Mouse (Mus musculus): ENCODE measurements around the gene Plekhb2. TPM values are rescaled to one million over a fixed set of nuclear protein-coding genes. Genes with fewer than 3 reads are reported as not detected.

Gene Plekhb2
- polyA plus RNA-seq, 1 experiment = 33.3 TPM

DNA sequence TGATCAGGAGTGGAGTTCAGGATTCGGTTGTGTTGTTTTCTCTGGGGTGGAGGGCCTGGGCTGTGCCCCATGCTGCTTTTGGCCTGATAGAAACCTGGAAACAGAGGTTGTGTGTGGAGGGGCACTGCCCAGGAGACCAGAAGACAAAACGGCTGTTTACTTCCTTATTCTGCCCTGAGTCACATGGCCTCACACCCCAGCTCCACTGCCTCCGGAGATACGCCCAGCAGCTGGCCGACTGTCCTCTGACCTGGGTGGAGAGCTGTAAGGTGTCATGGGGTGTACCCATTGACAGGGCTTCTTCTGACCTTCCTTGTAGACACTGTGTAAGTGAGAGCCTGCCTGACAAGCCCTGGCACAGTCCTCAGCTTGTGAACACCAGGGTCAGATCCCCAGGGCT, 8.9 kb downstream of the Plekhb2 start:
- no peak overlapping the region for H3K27ac ChIP-seq (ENCODE audit: insufficient read depth, low read length)
- no peaks in the 10 kb centered on the region for H3K36me3 ChIP-seq (ENCODE audit: control insufficient read depth, insufficient read depth, low read length, poor library complexity, severe bottlenecking)
- H3K4me3 ChIP-seq (ENCODE audit: low read depth, low read length) = no peak overlapping the region
- no peaks in the 10 kb centered on the region for H3K4me1 ChIP-seq (ENCODE audit: control insufficient read depth, insufficient read depth, low read length)
- H3K9ac ChIP-seq (ENCODE audit: low read depth, poor library complexity, severe bottlenecking) = no peak overlapping the region
- TF ChIP-seq POLR2A (IDR thresholded peaks at IDR 0.05; ENCODE audit: insufficient read depth, low read length) (no peak), EP300 (IDR thresholded peaks at IDR 0.05; ENCODE audit: insufficient read depth, low read depth, low read length) (0 out of 2 replicates have a peak, but pooled peaks have one; percentile 36)
- H3K9me3 ChIP-seq (replicated peaks; ENCODE audit: control insufficient read depth, insufficient read depth, low read length, poor library complexity, severe bottlenecking) = no peaks in the 10 kb centered on the region
- no peaks in the 10 kb centered on the region for H3K27me3 ChIP-seq (ENCODE audit: control insufficient read depth, insufficient read depth, low read length, poor library complexity, severe bottlenecking)

DNA sequence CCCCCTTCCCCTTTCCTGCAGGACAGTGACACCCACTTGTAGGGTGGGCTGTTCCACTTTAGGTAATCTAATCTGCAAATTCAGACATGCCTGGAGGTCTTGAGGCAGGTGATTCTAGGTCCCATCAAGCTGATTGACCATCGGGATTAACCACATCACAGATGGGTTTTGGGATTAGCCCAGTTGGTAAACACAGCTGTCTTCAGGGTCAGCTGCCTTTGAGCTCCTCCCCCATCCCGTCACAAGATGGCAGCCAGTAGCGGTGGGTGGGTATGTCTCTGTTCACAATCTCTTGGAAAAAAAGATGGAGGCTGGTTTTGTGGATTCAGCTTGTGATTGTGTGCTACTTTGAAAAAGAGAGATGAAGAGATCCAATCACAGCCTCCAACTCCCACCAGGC, 10.0 kb downstream of the Plekhb2 start:
- Histone ChIP-seq H3K4me3 (ENCODE audit: low read depth, low read length) (no peak overlapping the region), H3K4me1 (ENCODE audit: control insufficient read depth, insufficient read depth, low read length) (no peaks in the 10 kb centered on the region), H3K27me3 (ENCODE audit: control insufficient read depth, insufficient read depth, low read length, poor library complexity, severe bottlenecking) (no peaks in the 10 kb centered on the region), H3K27ac (ENCODE audit: insufficient read depth, low read length) (no peak overlapping the region), H3K9me3 (replicated peaks; ENCODE audit: control insufficient read depth, insufficient read depth, low read length, poor library complexity, severe bottlenecking) (no peaks in the 10 kb centered on the region), H3K36me3 (ENCODE audit: control insufficient read depth, insufficient read depth, low read length, poor library complexity, severe bottlenecking) (no peaks in the 10 kb centered on the region), H3K9ac (ENCODE audit: low read depth, poor library complexity, severe bottlenecking) (no peak overlapping the region)
- TF ChIP-seq CTCF (IDR thresholded peaks at IDR 0.05; ENCODE audit: low read depth, low read length) (no peak), EP300 (IDR thresholded peaks at IDR 0.05; ENCODE audit: insufficient read depth, low read depth, low read length) (no peak), POLR2A (IDR thresholded peaks at IDR 0.05; ENCODE audit: insufficient read depth, low read length) (no peak)

DNA sequence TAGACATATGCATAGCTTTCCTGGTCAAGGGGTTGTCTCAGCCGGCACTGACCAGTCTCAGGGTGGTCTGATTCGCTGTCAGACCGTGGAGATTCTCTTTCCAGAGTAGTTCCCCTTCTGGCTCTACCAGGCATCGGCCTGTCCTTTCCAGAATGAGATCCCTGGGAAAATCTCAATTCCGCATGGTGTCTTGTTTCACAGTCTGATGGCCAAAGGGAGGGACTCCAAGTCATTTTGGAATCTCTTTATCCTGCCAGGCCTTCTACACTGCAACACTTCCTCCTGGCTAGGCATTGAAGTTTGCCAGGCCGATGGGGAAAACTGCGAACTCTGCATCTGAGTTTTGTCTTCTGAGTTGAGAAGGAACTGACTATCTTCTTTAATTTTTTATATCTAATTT, 10.4 kb downstream of the Plekhb2 start:
- Histone ChIP-seq H3K4me1 (ENCODE audit: control insufficient read depth, insufficient read depth, low read length) (no peaks in the 10 kb centered on the region), H3K27me3 (ENCODE audit: control insufficient read depth, insufficient read depth, low read length, poor library complexity, severe bottlenecking) (no peaks in the 10 kb centered on the region), H3K9me3 (replicated peaks; ENCODE audit: control insufficient read depth, insufficient read depth, low read length, poor library complexity, severe bottlenecking) (no peaks in the 10 kb centered on the region), H3K36me3 (ENCODE audit: control insufficient read depth, insufficient read depth, low read length, poor library complexity, severe bottlenecking) (no peaks in the 10 kb centered on the region), H3K27ac (ENCODE audit: insufficient read depth, low read length) (no peak overlapping the region), H3K4me3 (ENCODE audit: low read depth, low read length) (no peak overlapping the region), H3K9ac (ENCODE audit: low read depth, poor library complexity, severe bottlenecking) (no peak overlapping the region)
- TF ChIP-seq CTCF (IDR thresholded peaks at IDR 0.05; ENCODE audit: low read depth, low read length) = no peak

DNA sequence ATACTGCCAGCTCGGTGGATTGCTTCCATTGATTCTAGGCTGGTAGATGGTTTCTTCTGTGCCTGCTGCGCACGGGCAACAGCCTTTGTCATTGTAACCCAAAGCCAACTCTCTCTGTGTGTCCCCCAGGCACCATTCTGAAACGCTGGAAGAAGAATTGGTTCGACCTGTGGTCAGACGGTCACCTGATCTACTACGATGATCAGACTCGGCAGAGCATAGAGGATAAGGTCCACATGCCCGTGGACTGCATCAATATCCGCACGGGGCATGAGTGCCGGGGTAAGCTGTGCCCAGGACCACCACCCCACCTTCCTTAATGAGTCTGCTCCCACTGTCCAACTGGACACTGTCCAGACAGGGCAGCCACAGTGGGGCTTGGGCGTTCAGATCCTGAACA, 13.1 kb downstream of the Plekhb2 start:
- TF ChIP-seq POLR2A (IDR thresholded peaks at IDR 0.05; ENCODE audit: insufficient read depth, low read length) (no peak), CTCF (IDR thresholded peaks at IDR 0.05; ENCODE audit: low read depth, low read length) (no peak), EP300 (IDR thresholded peaks at IDR 0.05; ENCODE audit: insufficient read depth, low read depth, low read length) (no peak)
- no peak overlapping the region for H3K4me3 ChIP-seq (ENCODE audit: low read depth, low read length)
- H3K36me3 ChIP-seq (ENCODE audit: control insufficient read depth, insufficient read depth, low read length, poor library complexity, severe bottlenecking) = no peaks in the 10 kb centered on the region
- H3K9me3 ChIP-seq (replicated peaks; ENCODE audit: control insufficient read depth, insufficient read depth, low read length, poor library complexity, severe bottlenecking) = no peaks in the 10 kb centered on the region
- no peaks in the 10 kb centered on the region for H3K4me1 ChIP-seq (ENCODE audit: control insufficient read depth, insufficient read depth, low read length)
- H3K27me3 ChIP-seq (ENCODE audit: control insufficient read depth, insufficient read depth, low read length, poor library complexity, severe bottlenecking) = no peaks in the 10 kb centered on the region
- H3K9ac ChIP-seq (ENCODE audit: low read depth, poor library complexity, severe bottlenecking) = no peak overlapping the region
- H3K27ac ChIP-seq (ENCODE audit: insufficient read depth, low read length) = no peak overlapping the region

DNA sequence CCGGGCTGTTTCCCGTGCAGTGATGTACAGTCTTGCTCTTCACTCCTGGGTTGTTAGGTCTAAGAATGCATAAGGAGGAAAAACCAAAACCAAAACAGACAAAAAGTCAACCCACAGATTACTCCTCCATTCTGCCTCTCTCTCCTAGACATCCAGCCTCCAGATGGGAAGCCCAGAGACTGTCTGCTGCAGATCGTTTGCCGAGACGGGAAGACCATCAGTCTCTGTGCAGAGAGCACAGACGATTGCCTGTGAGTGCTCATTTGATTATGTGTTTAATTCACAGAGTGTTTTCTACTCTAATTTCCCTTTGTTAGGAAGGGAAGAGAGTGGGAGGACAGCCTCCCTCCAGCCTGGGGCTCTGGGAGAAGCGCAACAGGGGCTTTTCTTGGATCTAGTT, 13.5 kb downstream of the Plekhb2 start:
- Histone ChIP-seq H3K27me3 (ENCODE audit: control insufficient read depth, insufficient read depth, low read length, poor library complexity, severe bottlenecking) (no peaks in the 10 kb centered on the region), H3K27ac (ENCODE audit: insufficient read depth, low read length) (no peak overlapping the region), H3K4me3 (ENCODE audit: low read depth, low read length) (no peak overlapping the region), H3K9ac (ENCODE audit: low read depth, poor library complexity, severe bottlenecking) (no peak overlapping the region), H3K36me3 (ENCODE audit: control insufficient read depth, insufficient read depth, low read length, poor library complexity, severe bottlenecking) (no peaks in the 10 kb centered on the region), H3K9me3 (replicated peaks; ENCODE audit: control insufficient read depth, insufficient read depth, low read length, poor library complexity, severe bottlenecking) (no peaks in the 10 kb centered on the region), H3K4me1 (ENCODE audit: control insufficient read depth, insufficient read depth, low read length) (no peaks in the 10 kb centered on the region)
- TF ChIP-seq CTCF (IDR thresholded peaks at IDR 0.05; ENCODE audit: low read depth, low read length) (no peak), POLR2A (IDR thresholded peaks at IDR 0.05; ENCODE audit: insufficient read depth, low read length) (no peak), EP300 (IDR thresholded peaks at IDR 0.05; ENCODE audit: insufficient read depth, low read depth, low read length) (no peak)

DNA sequence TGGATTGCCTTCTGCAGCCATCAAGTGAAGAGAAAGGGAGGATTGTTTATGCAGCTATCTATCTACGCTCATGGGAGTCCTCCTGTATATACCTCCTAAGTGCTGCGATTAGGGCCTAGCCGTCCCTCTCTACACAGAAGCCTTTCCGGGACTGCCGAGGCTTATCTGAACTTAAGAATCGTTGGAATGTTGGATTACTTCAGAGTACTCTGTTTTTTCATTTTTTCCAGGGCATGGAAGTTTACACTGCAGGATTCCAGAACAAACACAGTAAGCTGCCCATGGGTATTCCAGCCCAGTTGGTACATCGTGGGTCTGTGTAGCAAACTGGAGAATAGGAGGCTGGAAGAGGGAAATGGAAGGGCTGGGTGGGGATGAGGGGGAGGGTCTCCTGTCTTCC, 14.5 kb downstream of the Plekhb2 start:
- H3K4me1 ChIP-seq (ENCODE audit: control insufficient read depth, insufficient read depth, low read length) = no peaks in the 10 kb centered on the region
- no peaks in the 10 kb centered on the region for H3K27me3 ChIP-seq (ENCODE audit: control insufficient read depth, insufficient read depth, low read length, poor library complexity, severe bottlenecking)
- no peak overlapping the region for H3K4me3 ChIP-seq (ENCODE audit: low read depth, low read length)
- TF ChIP-seq CTCF (IDR thresholded peaks at IDR 0.05; ENCODE audit: low read depth, low read length) (no peak), EP300 (IDR thresholded peaks at IDR 0.05; ENCODE audit: insufficient read depth, low read depth, low read length) (no peak), POLR2A (IDR thresholded peaks at IDR 0.05; ENCODE audit: insufficient read depth, low read length) (no peak)
- no peaks in the 10 kb centered on the region for H3K36me3 ChIP-seq (ENCODE audit: control insufficient read depth, insufficient read depth, low read length, poor library complexity, severe bottlenecking)
- H3K9ac ChIP-seq (ENCODE audit: low read depth, poor library complexity, severe bottlenecking) = no peak overlapping the region
- no peaks in the 10 kb centered on the region for H3K9me3 ChIP-seq (replicated peaks; ENCODE audit: control insufficient read depth, insufficient read depth, low read length, poor library complexity, severe bottlenecking)
- H3K27ac ChIP-seq (ENCODE audit: insufficient read depth, low read length) = no peak overlapping the region
